Mouse (Mus musculus) MEL (cell line): ENCODE measurements around the gene Sapcd1. TPM values are rescaled to one million over a fixed set of nuclear protein-coding genes. Genes with fewer than 3 reads are reported as not detected.

ENCODE experiments used
- DNase-seq: peaks from one replicate; pipeline ENCODE4 v3.0.0; 2011; ENCODE audit warnings: low read depth, low spot score
- H3K27ac ChIP-seq: 2 replicates; pipeline ENCODE4 v1.5.1; 2012; ENCODE audit warnings: low read depth, mild to moderate bottlenecking, control low read depth, low read length, moderate library complexity; ENCODE audit not compliant: control insufficient read depth
- H3K27me3 ChIP-seq, 2 experiments: fragments of 150-350 bp in 1 of 2; sonication (generic) in 1 of 2; 2 replicates each; pipeline ENCODE4 v1.6.1; 2012; ENCODE audit warnings: low read length in 2 of 2, mild to moderate bottlenecking in 2 of 2, improper control_type of control experiment in 1 of 2, moderate library complexity in 1 of 2; ENCODE audit not compliant: insufficient read depth in 2 of 2, control insufficient read depth in 1 of 2
- H3K36me3 ChIP-seq, 2 experiments: 2 replicates each; pipeline ENCODE4 v1.6.1; 2012 to 2014; ENCODE audit warnings: low read length in 2 of 2, improper control_type of control experiment in 1 of 2, inconsistent platforms in 1 of 2, mild to moderate bottlenecking in 1 of 2; ENCODE audit not compliant: insufficient read depth in 2 of 2, control insufficient read depth in 1 of 2
- H3K4me1 ChIP-seq, 2 experiments: fragments of 150-350 bp in 1 of 2; sonication (generic) in 1 of 2; 2 replicates each; pipeline ENCODE4 v1.6.1; 2012; ENCODE audit warnings: low read length in 2 of 2, improper control_type of control experiment in 1 of 2, mild to moderate bottlenecking in 1 of 2; ENCODE audit not compliant: insufficient read depth in 2 of 2, control insufficient read depth in 1 of 2
- H3K4me3 ChIP-seq, 2 experiments: fragments of 150-350 bp in 1 of 2; sonication (generic) in 1 of 2; 2 replicates each; pipeline ENCODE4 v1.5.1; 2012; ENCODE audit warnings: low read depth in 2 of 2, low read length in 2 of 2, mild to moderate bottlenecking in 2 of 2, moderate library complexity in 2 of 2, control low read depth in 1 of 2, improper control_type of control experiment in 1 of 2; ENCODE audit not compliant: control insufficient read depth in 1 of 2, insufficient read depth in 1 of 2
- H3K79me2 ChIP-seq: 2 replicates; pipeline ENCODE4 v1.6.1; 2012; ENCODE audit warnings: mild to moderate bottlenecking, low read length, moderate library complexity; ENCODE audit not compliant: control insufficient read depth, poor library complexity, insufficient read depth
- H3K9ac ChIP-seq: 2 replicates; pipeline ENCODE4 v1.6.1; 2012; ENCODE audit warnings: low read depth, mild to moderate bottlenecking, control low read depth, low read length, moderate library complexity; ENCODE audit not compliant: control insufficient read depth, poor library complexity, severe bottlenecking
- H3K9me3 ChIP-seq: fragments of 150-350 bp; sonication (generic); replicated peaks from 2 replicates; pipeline ENCODE4 v1.6.1; 2012; ENCODE audit warnings: mild to moderate bottlenecking, low read length, improper control_type of control experiment, moderate library complexity; ENCODE audit not compliant: insufficient read depth
- CHD1 ChIP-seq: IDR thresholded peaks from 2 replicates; pipeline ENCODE4 v1.6.1; 2012; ENCODE audit warnings: low read depth, mild to moderate bottlenecking, inconsistent platforms, low read length, improper control_type of control experiment
- CTCF ChIP-seq, 3 experiments: IDR thresholded peaks in 2 of 3; conservative IDR thresholded peaks in 1 of 3; 2 replicates each; pipeline ENCODE4 v1.5.1; 2011 to 2012; ENCODE audit warnings: low read length in 3 of 3, low read depth in 2 of 3, mild to moderate bottlenecking in 2 of 3, improper control_type of control experiment in 1 of 3, inconsistent platforms in 1 of 3, mixed read lengths in 1 of 3, moderate library complexity in 1 of 3; ENCODE audit not compliant: control insufficient read depth in 1 of 3, insufficient read depth in 1 of 3, poor library complexity in 1 of 3, severe bottlenecking in 1 of 3
- E2F4 ChIP-seq: IDR thresholded peaks from 2 replicates; pipeline ENCODE4 v1.6.1; 2011; ENCODE audit warnings: low read depth, low read length, improper control_type of control experiment, borderline replicate concordance
- EP300 ChIP-seq, 2 experiments: IDR thresholded peaks; 2 replicates each; pipeline ENCODE4 v1.6.1; 2011; ENCODE audit warnings: improper control_type of control experiment in 2 of 2, low read length in 2 of 2, low read depth in 1 of 2, mild to moderate bottlenecking in 1 of 2
- ETS1 ChIP-seq: IDR thresholded peaks from 2 replicates; pipeline ENCODE4 v1.6.1; 2012; ENCODE audit warnings: low read depth, mild to moderate bottlenecking, inconsistent platforms, low read length, improper control_type of control experiment, moderate library complexity
- GATA1 ChIP-seq: IDR thresholded peaks from 2 replicates; pipeline ENCODE4 v1.6.1; 2011; ENCODE audit warnings: low read depth, low read length, improper control_type of control experiment
- HCFC1 ChIP-seq: IDR thresholded peaks from 2 replicates; pipeline ENCODE4 v1.6.1; 2012; ENCODE audit warnings: low read depth, mild to moderate bottlenecking, inconsistent platforms, low read length, improper control_type of control experiment, moderate library complexity
- KAT2A ChIP-seq: conservative IDR thresholded peaks from 2 replicates; pipeline ENCODE4 v1.6.1; 2012; ENCODE audit warnings: low read depth, low read length, improper control_type of control experiment, inconsistent platforms
- MAFK ChIP-seq: IDR thresholded peaks from 2 replicates; pipeline ENCODE4 v1.6.1; 2011; ENCODE audit warnings: low read depth, mild to moderate bottlenecking, low read length, improper control_type of control experiment, borderline replicate concordance
- MAZ ChIP-seq: IDR thresholded peaks from 2 replicates; pipeline ENCODE4 v1.6.1; 2012; ENCODE audit warnings: low read depth, mild to moderate bottlenecking, inconsistent platforms, low read length, improper control_type of control experiment
- MEF2A ChIP-seq: IDR thresholded peaks from 2 replicates; pipeline ENCODE4 v1.6.1; 2014; ENCODE audit warnings: low read depth, mild to moderate bottlenecking, inconsistent platforms, low read length, improper control_type of control experiment; ENCODE audit not compliant: poor library complexity, insufficient replicate concordance, severe bottlenecking; ENCODE audit errors: extremely low read depth
- MXI1 ChIP-seq: IDR thresholded peaks from 2 replicates; pipeline ENCODE4 v1.6.1; 2011; ENCODE audit warnings: mild to moderate bottlenecking, low read depth, low read length, improper control_type of control experiment
- MYB ChIP-seq: IDR thresholded peaks from 2 replicates; pipeline ENCODE4 v1.6.1; 2011; ENCODE audit warnings: mild to moderate bottlenecking, low read depth, low read length, improper control_type of control experiment
- MYC ChIP-seq: IDR thresholded peaks from 2 replicates; pipeline ENCODE4 v1.6.1; 2011; ENCODE audit warnings: low read depth, mild to moderate bottlenecking, low read length, improper control_type of control experiment, moderate library complexity
- POLR2AphosphoS5 ChIP-seq: IDR thresholded peaks from 2 replicates; pipeline ENCODE4 v1.6.1; 2012; ENCODE audit warnings: low read depth, borderline replicate concordance, mild to moderate bottlenecking, inconsistent platforms, low read length, moderate library complexity, mixed read lengths
- RCOR1 ChIP-seq: IDR thresholded peaks from 2 replicates; pipeline ENCODE4 v1.6.1; 2012; ENCODE audit warnings: low read depth, mild to moderate bottlenecking, inconsistent platforms, low read length, improper control_type of control experiment
- SIN3A ChIP-seq: IDR thresholded peaks from 2 replicates; pipeline ENCODE4 v1.6.1; 2012; ENCODE audit warnings: low read length, improper control_type of control experiment, inconsistent platforms
- SMC3 ChIP-seq: IDR thresholded peaks from 2 replicates; pipeline ENCODE4 v1.6.1; 2011; ENCODE audit warnings: low read depth, low read length, improper control_type of control experiment
- TAL1 ChIP-seq: IDR thresholded peaks from 2 replicates; pipeline ENCODE4 v1.6.1; 2012; ENCODE audit warnings: mild to moderate bottlenecking, inconsistent platforms, low read length, moderate library complexity, mixed read lengths
- TBP ChIP-seq: IDR thresholded peaks from 2 replicates; pipeline ENCODE4 v1.8.0; 2011; ENCODE audit warnings: low read depth, low read length, improper control_type of control experiment
- TCF12 ChIP-seq: IDR thresholded peaks from 2 replicates; pipeline ENCODE4 v1.6.1; 2014; ENCODE audit warnings: low read depth, mild to moderate bottlenecking, inconsistent platforms, low read length, improper control_type of control experiment, moderate library complexity
- USF1 ChIP-seq: IDR thresholded peaks from 2 replicates; pipeline ENCODE4 v1.6.1; 2014; ENCODE audit warnings: low read depth, mild to moderate bottlenecking, inconsistent platforms, low read length, improper control_type of control experiment, moderate library complexity
- ZC3H11A ChIP-seq: IDR thresholded peaks from 2 replicates; pipeline ENCODE4 v1.6.1; 2012; ENCODE audit warnings: low read depth, mild to moderate bottlenecking, inconsistent platforms, low read length, improper control_type of control experiment
- ZKSCAN1 ChIP-seq: IDR thresholded peaks from 2 replicates; pipeline ENCODE4 v1.6.1; 2012; ENCODE audit warnings: low read depth, mild to moderate bottlenecking, inconsistent platforms, low read length, improper control_type of control experiment, moderate library complexity
- ZNF384 ChIP-seq: IDR thresholded peaks from 2 replicates; pipeline ENCODE4 v1.6.1; 2012; ENCODE audit warnings: low read depth, mild to moderate bottlenecking, inconsistent platforms, low read length, improper control_type of control experiment
- polyA plus RNA-seq, 2 experiments: library from polyadenylated mRNA; stranded (reverse) in 1 of 2; unstranded in 1 of 2; fragments of >175 nt in 1 of 2; fragments of >200 nt in 1 of 2; gene quantifications; 2 replicates each; pipeline versions ENCODE4 v1.2.1 to v1.2.4; 2012; ENCODE audit warnings: low replicate concordance in 2 of 2, low read depth in 1 of 2; ENCODE audit not compliant: insufficient read length in 2 of 2, insufficient read depth in 1 of 2, missing spikeins in 1 of 2
- total RNA-seq: library from RNA; depleted of rRNA; stranded (reverse); fragments of 300-350 nt; gene quantifications from 2 replicates; pipeline ENCODE4 v1.2.3, GENCODE M21; 2012

Gene Sapcd1
- total and polyA plus RNA-seq, 3 experiments: 124 to 164 TPM; not detected in 1

- 0 out of 2 replicates have a peak, but pooled peaks have one; percentile 56 for TF ChIP-seq CHD1
- TF ChIP-seq RCOR1: peak; percentile 87
- TF ChIP-seq KAT2A: no peak
- no peak for TF ChIP-seq MAFK
- TF ChIP-seq MYC: peak; percentile 83
- TF ChIP-seq MAZ: 0 out of 2 replicates have a peak, but pooled peaks have one; percentile 20
- peak; percentile 43; the same call in 1 of the 2 replicates for TF ChIP-seq MXI1
- TF ChIP-seq ZNF384: peak; percentile 77
These were observed 17.3 kb upstream of the Sapcd1 start (continued) for GRCm38 (mm10) chr17:35044904-35045806.

DNA sequence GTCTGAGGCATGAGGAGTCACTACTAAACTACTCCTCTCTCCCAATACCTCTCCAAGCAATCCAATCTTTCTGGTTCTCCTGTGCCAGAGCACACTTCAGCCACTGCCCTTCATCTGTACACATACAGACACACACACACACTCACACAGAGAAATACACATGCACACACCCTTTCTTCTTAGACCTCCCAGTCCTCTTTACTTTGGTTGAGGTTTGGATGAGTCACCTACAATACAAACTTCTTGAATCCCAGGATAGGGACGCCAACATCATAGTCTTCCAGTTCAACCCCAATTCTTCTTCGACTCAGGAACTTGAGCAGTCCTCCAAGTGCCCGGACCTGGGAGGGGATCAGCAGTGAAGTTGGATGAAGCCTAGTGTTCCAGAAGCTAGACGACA, 16.0 kb upstream of the Sapcd1 start:
- DNase-seq: no peak
- peaks cover 2% of the 10 kb centered on the region; the same call in 1 of the 2 replicates for H3K79me2 ChIP-seq
- H3K9ac ChIP-seq: no peak overlapping the region
- peaks cover 7 to 49% of the 10 kb centered on the region in 2 experiments for H3K4me1 ChIP-seq
- no peaks in the 10 kb centered on the region for H3K27me3 ChIP-seq
- H3K9me3 ChIP-seq: no peaks in the 10 kb centered on the region
- H3K27ac ChIP-seq: peak overlapping the region; percentile 15; the same call in 1 of the 2 replicates
- TF ChIP-seq TCF12 (no peak), MYB (no peak), MXI1 (no peak), USF1 (no peak)
- H3K4me3 ChIP-seq: no peak overlapping the region
- peaks cover 0 to 34% of the 10 kb centered on the region in 2 experiments; a peak in 2 of 4 replicates for H3K36me3 ChIP-seq

DNA sequence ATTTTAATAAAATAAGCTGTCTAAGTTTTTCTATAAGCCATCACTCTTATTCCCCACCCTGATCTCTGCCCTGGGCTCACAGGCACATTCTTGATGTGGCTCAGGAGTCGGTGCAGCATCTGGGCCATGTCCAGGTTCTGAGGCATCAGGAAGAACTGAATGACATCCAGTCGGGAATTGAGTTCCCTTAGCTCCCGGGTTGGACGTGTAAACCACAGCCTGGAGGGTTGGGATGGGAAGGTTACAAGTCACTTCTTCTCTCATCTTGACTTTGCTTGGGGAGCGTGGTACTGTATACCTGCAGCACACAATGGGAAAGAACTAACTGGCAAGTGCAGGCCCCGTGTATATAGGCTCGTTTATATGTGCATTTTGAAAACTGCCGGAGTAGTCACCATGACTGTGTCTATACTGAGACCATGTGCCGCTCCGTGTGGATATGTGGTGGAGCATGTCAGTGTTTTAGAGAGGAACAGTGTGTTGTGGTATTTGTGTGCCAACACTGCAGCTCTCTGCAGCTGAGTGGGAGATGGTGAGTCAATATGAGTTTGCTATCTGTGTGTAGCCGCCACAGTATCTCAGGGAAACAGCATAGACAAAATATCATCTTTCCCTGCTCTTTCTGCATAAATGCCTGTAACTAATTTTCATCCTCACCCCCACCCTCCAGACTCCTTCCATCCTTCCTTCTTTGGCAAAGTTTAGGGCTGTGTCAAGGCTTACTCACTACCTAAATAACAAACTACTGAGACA, 11.5 kb upstream of the Sapcd1 start:
- DNase-seq: peak; percentile 81
- Histone ChIP-seq H3K36me3 (peaks cover 0 to 11% of the 10 kb centered on the region in 2 experiments; a peak in 2 of 4 replicates), H3K4me3 (no peak overlapping the region), H3K27me3 (no peaks in the 10 kb centered on the region), H3K9me3 (no peaks in the 10 kb centered on the region), H3K79me2 (no peaks in the 10 kb centered on the region), H3K9ac (no peak overlapping the region), H3K4me1 (peaks cover under 1 to 22% of the 10 kb centered on the region in 2 experiments; a peak in 3 of 4 replicates), H3K27ac (peak overlapping the region; percentile 6; the same call in 1 of the 2 replicates)
- TF ChIP-seq TAL1: peak; percentile 77
- no peak for TF ChIP-seq SMC3
- peak; percentile 45 to 62; a peak in 3 of 4 replicates for TF ChIP-seq EP300 (IDR thresholded peaks at IDR 0.05; ENCODE audit: low read depth in 1 of 2, low read length in 2 of 2)
- peak; percentile 62; the same call in 1 of the 2 replicates for TF ChIP-seq ETS1
- TF ChIP-seq HCFC1: no peak
- no peak for TF ChIP-seq CHD1
- TF ChIP-seq SIN3A: no peak
- TF ChIP-seq TBP: 0 out of 2 replicates have a peak, but pooled peaks have one; percentile 25
- TF ChIP-seq POLR2AphosphoS5: no peak
- TF ChIP-seq CTCF (IDR thresholded peaks at IDR 0.05 in 2 of 3, conservative IDR thresholded peaks at IDR 0.05 in 1 of 3; ENCODE audit: control insufficient read depth in 1 of 3, insufficient read depth in 1 of 3, low read depth in 2 of 3, low read length in 3 of 3, poor library complexity in 1 of 3, severe bottlenecking in 1 of 3): no peak
- TF ChIP-seq MXI1: no peak
- TF ChIP-seq MAZ: no peak
- no peak for TF ChIP-seq ZKSCAN1
- TF ChIP-seq USF1: no peak
- TF ChIP-seq E2F4: no peak
- no peak for TF ChIP-seq MEF2A
- TF ChIP-seq ZC3H11A: no peak
- TF ChIP-seq KAT2A: no peak
- TF ChIP-seq GATA1: peak; percentile 78
